ENCODE assay signal across 8 mouse cellular contexts in genomic region chr3:127498742-127499400, GRCm38 (mm10). TPM values are rescaled to one million over a fixed set of nuclear protein-coding genes. Genes with fewer than 3 reads are reported as not detected.
DNase-seq lines count a peak whose midpoint lies in the region; ATAC-seq and TF ChIP-seq lines count a peak whose summit lies in the region.

TSS of gene Ank2 (minus strand) at chr3:127499350.

- DNase-seq in spleen, adult 2 months (ENCODE audit: low read depth in 1 of 2, low spot score in 2 of 2), result no peak
- DNase-seq in spleen, postnatal 36 days (ENCODE audit: low spot score in 2 of 2), result no peak
- peak; percentile 75 for DNase-seq in embryo, embryonic 10 days (ENCODE audit: low spot score)
- peak; percentile 12 for DNase-seq in gastrocnemius, postnatal 25 days
- peak; percentile 63 for DNase-seq in neural tube, embryonic 11.5 days (ENCODE audit: low spot score)
- peak; percentile 71 for DNase-seq in yolk sac, embryonic 10.5 days (ENCODE audit: low spot score)

- H3K9me3 ChIP-seq in intestine, embryonic 15.5 days, result no peaks in the 10 kb centered on the region
- H3K9me3 ChIP-seq in limb, embryonic 13.5 days, result no peaks in the 10 kb centered on the region
- no peaks in the 10 kb centered on the region for H3K9me3 ChIP-seq in neural tube, embryonic 11.5 days (ENCODE audit: control insufficient read depth, low read length)

- no peak within 1 kb of the TSS for H3K27ac ChIP-seq in spleen, adult 2 months (ENCODE audit: insufficient read depth, low read length)
- no peak within 1 kb of the TSS for H3K27ac ChIP-seq in intestine, embryonic 15.5 days
- no peak within 1 kb of the TSS for H3K27ac ChIP-seq in limb, embryonic 13.5 days
- no peak within 1 kb of the TSS for H3K27ac ChIP-seq in neural tube, embryonic 11.5 days (ENCODE audit: low read depth, low read length)

- H3K9ac ChIP-seq in intestine, embryonic 15.5 days, result peak within 1 kb of the TSS; percentile 60
- H3K9ac ChIP-seq in limb, embryonic 13.5 days, result peak within 1 kb of the TSS; percentile 72
- peak within 1 kb of the TSS; percentile 81 for H3K9ac ChIP-seq in neural tube, embryonic 11.5 days (ENCODE audit: low read length)

- no peak for TF ChIP-seq CTCF in spleen, adult 2 months (IDR thresholded peaks at IDR 0.05; ENCODE audit: extremely low read depth, insufficient read depth, insufficient read length, insufficient replicate concordance)

- H3K36me3 ChIP-seq in spleen, adult 2 months (ENCODE audit: control insufficient read depth, insufficient read depth, low read length), result no peaks in the 10 kb centered on the region
- H3K36me3 ChIP-seq in intestine, embryonic 15.5 days, result no peaks in the 10 kb centered on the region
- H3K36me3 ChIP-seq in limb, embryonic 13.5 days, result no peaks in the 10 kb centered on the region
- no peaks in the 10 kb centered on the region for H3K36me3 ChIP-seq in neural tube, embryonic 11.5 days (ENCODE audit: control insufficient read depth, insufficient read depth, low read length)

- no peak for TF ChIP-seq POLR2A in spleen, adult 2 months (IDR thresholded peaks at IDR 0.05; ENCODE audit: low read depth, low read length)

- H3K4me3 ChIP-seq in spleen, adult 2 months (ENCODE audit: extremely low read depth, insufficient read depth, insufficient read length), result peak within 1 kb of the TSS; percentile 27; the same call in 1 of the 2 replicates
- peak within 1 kb of the TSS; percentile 57 for H3K4me3 ChIP-seq in intestine, embryonic 15.5 days (replicated peaks)
- peak within 1 kb of the TSS; percentile 63 for H3K4me3 ChIP-seq in limb, embryonic 13.5 days
- H3K4me3 ChIP-seq in neural tube, embryonic 11.5 days (ENCODE audit: low read depth, low read length), result peak within 1 kb of the TSS; percentile 65

- H3K4me2 ChIP-seq in intestine, embryonic 15.5 days (replicated peaks), result peak within 1 kb of the TSS; percentile 100
- peak within 1 kb of the TSS; percentile 100 for H3K4me2 ChIP-seq in limb, embryonic 13.5 days (replicated peaks)
- H3K4me2 ChIP-seq in neural tube, embryonic 11.5 days (ENCODE audit: low read depth), result peak within 1 kb of the TSS; percentile 100

- WGBS in spleen, adult 2 months, result 2% methylated on average over 62 of the region's 62 CpGs
- under 1% methylated on average over 61 of the region's 62 CpGs for WGBS in intestine, embryonic 15.5 days
- under 1% methylated on average over 52 of the region's 62 CpGs for WGBS in limb, embryonic 13.5 days
- under 1% methylated on average over 50 of the region's 62 CpGs for WGBS in neural tube, embryonic 11.5 days

- ATAC-seq in intestine, embryonic 15.5 days, result peak; percentile 89
- peak; percentile 62 for ATAC-seq in limb, embryonic 13.5 days (ENCODE audit: low FRiP score, low read depth)
- ATAC-seq in neural tube, embryonic 11.5 days (ENCODE audit: insufficient read depth, low FRiP score, low TSS enrichment), result peak; percentile 71

- peaks cover 10% of the 10 kb centered on the region for H3K27me3 ChIP-seq in spleen, adult 2 months (ENCODE audit: control insufficient read depth, insufficient read depth, low read length)
- H3K27me3 ChIP-seq in intestine, embryonic 15.5 days (replicated peaks), result peaks cover 18% of the 10 kb centered on the region
- H3K27me3 ChIP-seq in limb, embryonic 13.5 days, result peaks cover 57% of the 10 kb centered on the region
- peaks cover 10% of the 10 kb centered on the region for H3K27me3 ChIP-seq in neural tube, embryonic 11.5 days (ENCODE audit: control insufficient read depth, insufficient read depth, low read length)

- no peaks in the 10 kb centered on the region for H3K4me1 ChIP-seq in spleen, adult 2 months (ENCODE audit: control insufficient read depth, insufficient read depth, insufficient read length)
- peaks cover 5% of the 10 kb centered on the region; the same call in 1 of the 2 replicates for H3K4me1 ChIP-seq in intestine, embryonic 15.5 days (replicated peaks)
- peaks cover 11% of the 10 kb centered on the region for H3K4me1 ChIP-seq in limb, embryonic 13.5 days
- peaks cover 10% of the 10 kb centered on the region; the same call in 1 of the 2 replicates for H3K4me1 ChIP-seq in neural tube, embryonic 11.5 days (ENCODE audit: control insufficient read depth, insufficient read depth, low read length)

RNA-seq across cellular contexts. Expression of gene Ank2, which starts in this region (rescaled TPM):
- polyA plus RNA-seq in spleen, adult 2 months (2012; rRNA removed), result 2.1 and 2.5 TPM in 2 replicates
- 10 to 100 TPM; 93.4 to 95.2 TPM for total RNA-seq in gastrocnemius, postnatal 25 days (2021)
- polyA plus RNA-seq in intestine, embryonic 15.5 days (2015; fragmentation: Nextera tagmentation; extraction: Ambion mirVana), result 24.9 and 25.3 TPM in 2 replicates
- 28.2 and 32.4 TPM in 2 replicates for polyA plus RNA-seq in limb, embryonic 13.5 days (2015; fragmentation: Nextera tagmentation; extraction: Ambion mirVana)
- 62.0 and 64.8 TPM in 2 replicates for polyA plus RNA-seq in neural tube, embryonic 11.5 days (2014; fragmentation: Nextera tagmentation; extraction: Ambion mirVana)

Comparison
In these comparisons a context has a peak if more than half of its experiments do, and no peak if none do; other contexts are left out.
1. DNase-seq: peak in embryo, embryonic 10 days (single experiment), gastrocnemius, postnatal 25 days (single experiment), neural tube, embryonic 11.5 days (single experiment) and yolk sac, embryonic 10.5 days (single experiment); none in spleen, adult 2 months (0 of 2) and spleen, postnatal 36 days (0 of 2).
2. Peak in every context shown above with its lines, with median percentiles within 50 percentile points of each other: H3K4me3 ChIP-seq, ATAC-seq, H3K4me2 ChIP-seq and H3K9ac ChIP-seq.